Mouse (Mus musculus) kidney, adult 9 months (tissue): ENCODE measurements around the gene Wdr82.
A peak's percentile ranks its signal among the peaks of the same experiment; 100 is the strongest.
"Not testable (repeated sequence)": the region's sequence is repeated elsewhere in the genome, so short reads cannot be mapped to it uniquely, and the experiment has no call there.

Source experiments
- DNase-seq: peaks from one replicate; pipeline ENCODE4 v3.0.0; 2022

Gene Wdr82

DNA sequence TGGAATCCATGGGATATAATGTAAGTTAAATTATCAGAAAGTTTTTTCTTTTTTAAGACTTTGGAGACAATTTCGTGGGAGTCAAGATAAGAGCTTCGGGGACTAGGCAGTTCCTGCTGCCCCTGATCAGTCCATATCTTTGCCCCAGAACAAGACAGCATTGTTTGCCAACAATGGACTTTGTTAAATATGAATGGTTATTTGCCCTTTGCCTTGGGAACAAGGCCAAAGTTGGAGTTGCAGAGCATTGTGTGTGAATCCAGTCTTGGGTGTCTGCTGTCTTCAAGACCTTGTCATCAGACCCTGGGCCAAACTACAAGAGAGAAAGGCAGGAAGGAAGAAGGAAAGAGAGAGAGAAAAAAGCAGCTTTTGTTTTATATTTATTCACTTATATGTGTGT is 4.0 kb upstream of the Wdr82 start:
- no peak for DNase-seq

DNA sequence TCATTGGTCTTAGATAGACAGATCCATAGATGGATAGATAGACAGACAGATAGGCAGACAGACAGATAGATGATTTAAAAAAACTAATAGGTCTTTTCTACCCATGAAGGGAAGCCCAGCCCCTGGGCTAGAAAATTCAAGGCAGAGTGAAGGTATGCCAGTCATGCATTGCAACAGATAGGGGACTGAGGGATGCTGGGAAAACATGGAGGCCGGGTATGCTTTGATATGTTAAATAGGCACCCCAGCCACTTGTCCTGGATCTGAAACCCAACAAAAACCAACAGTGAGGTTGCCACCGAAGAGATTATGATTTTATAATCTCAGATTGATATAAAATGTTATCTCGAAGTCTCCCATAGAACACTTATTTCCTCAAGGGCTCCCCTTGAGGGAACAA is 3.5 kb upstream of the Wdr82 start:
- DNase-seq, result no peak

DNA sequence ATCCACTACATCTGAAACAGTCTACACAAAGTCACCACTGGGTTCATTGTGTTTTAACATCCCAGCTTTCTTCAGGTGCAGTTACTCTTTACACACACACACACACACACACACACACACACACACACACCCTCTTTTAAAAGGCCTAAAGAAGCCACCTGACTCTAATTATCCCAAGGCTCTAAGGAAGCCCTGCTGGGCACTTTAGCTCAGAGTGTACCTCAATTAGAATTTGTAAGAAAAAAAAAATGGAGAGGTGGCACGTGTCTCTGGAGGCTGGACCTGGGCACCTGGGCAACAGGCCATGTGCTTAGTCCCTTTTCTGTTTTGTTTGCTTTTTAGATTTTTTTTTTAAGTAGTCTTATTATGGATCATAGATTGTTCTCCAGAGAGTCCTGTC is 3.0 kb upstream of the Wdr82 start:
- DNase-seq, result no peak

DNA sequence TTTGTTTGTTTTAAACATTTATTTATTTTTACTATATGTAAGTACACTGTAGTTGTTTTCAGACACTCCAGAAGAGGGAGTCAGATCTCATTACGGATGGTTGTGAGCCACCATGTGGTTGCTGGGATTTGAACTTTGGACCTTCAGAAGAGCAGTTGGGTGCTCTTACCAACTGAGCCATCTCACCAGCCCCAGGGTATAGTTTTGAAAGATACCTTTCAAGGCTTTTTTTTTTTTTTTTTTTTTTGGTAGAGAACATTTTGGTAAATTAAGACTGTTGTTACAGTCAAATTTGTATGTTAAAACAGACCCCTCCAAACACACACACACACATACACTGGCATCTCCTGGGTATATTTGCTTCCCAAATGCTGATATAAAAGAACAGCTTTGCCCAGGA is 1.7 kb upstream of the Wdr82 start:
- DNase-seq, result not testable (repeated sequence)

DNA sequence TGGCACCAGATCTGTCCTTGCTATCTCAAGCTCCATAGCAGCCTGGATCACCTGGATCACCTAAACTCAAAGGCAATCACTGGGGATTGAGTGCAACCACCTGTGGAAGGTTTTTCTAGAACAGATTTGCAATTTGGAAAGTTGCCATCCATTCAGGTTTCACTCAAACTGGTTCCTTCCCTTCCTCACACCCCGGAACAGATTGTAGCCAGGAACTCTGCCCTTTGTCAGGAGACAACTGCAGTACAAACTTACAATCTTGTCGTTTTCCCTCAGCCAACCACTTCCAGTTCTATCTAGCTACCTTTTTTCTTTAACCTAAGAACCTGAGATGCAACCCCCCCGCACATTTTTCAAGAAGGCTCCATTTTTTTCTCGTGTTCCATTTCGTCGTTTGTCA is 811 bp upstream of the Wdr82 start:
- peak; percentile 56 for DNase-seq

DNA sequence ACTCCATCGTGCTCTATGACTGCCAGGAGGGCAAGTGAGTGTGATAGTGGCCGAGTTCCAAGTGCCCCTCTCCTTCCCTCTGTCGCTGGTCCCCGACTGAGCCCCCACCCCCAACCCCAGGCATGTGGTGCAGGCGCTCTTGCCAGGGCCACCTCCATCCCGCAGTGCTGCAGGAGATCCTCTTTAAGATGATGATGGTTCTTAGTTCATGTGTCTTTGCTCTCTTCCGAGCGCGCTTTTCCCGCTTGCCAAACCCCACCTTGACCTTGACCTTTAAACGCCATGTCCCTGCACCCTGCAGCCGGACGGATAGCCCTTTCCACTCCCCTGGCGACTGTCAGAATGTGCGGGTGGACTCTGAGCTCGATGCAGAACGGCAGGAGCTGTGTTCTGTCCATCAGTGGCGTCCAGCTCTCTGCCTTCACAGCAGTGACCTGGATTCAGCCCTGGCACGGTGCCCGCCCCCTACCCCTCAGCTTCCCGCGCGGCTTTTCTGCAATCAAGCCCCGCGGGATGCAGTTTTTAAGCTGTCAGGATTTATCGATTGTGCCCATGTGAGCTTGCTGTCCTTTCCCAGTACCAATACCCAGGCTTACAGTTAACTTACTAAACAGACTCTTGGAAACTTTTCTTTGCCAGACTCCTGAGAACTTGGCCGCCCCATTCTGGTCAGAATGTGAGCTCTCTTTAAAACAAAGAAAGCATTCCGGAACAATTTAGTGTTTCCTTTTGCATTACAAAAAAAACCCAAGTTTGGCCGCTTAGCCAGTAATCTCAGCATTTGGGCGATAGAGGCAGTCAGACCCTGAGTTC is 824 bp downstream of the Wdr82 start:
- peak; percentile 90 for DNase-seq

DNA sequence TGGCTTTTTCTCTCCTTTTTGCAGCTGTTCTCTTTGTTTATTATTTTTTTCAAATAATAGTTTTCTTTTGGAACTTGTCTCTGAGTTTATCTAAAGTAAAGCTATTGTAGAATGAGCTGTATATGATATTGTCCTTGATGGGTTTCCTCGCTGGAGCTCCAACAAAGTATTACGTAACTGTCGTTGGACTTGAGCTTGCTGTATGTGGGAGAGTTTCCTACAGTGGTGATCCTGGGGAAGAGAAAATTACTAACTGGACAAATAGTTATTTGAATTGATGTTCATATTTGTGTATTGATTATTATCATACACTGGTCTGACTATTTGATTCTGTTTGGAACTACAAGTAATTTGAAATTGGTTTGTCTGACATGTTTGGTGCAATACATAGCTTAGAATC is 1.8 kb downstream of the Wdr82 start:
- DNase-seq, result no peak

DNA sequence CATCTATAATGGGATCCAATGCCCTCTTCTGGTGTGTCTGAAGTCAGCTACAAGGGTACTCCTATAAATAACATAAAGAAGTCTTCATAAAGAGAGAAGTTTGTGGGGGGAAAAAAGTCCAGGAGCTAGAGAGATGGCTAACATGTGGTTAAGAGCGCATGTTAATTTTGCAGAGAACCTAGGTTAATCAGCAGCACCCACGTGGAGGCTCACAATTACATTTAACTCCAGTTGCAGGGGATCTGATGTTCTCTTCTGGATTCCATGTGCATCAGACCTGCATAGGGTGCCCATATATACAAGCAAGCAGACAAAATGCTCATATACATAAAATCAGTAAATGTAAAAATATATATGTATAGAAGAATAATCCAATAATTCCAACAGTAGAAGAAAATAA is 2.6 kb downstream of the Wdr82 start:
- no peak for DNase-seq

DNA sequence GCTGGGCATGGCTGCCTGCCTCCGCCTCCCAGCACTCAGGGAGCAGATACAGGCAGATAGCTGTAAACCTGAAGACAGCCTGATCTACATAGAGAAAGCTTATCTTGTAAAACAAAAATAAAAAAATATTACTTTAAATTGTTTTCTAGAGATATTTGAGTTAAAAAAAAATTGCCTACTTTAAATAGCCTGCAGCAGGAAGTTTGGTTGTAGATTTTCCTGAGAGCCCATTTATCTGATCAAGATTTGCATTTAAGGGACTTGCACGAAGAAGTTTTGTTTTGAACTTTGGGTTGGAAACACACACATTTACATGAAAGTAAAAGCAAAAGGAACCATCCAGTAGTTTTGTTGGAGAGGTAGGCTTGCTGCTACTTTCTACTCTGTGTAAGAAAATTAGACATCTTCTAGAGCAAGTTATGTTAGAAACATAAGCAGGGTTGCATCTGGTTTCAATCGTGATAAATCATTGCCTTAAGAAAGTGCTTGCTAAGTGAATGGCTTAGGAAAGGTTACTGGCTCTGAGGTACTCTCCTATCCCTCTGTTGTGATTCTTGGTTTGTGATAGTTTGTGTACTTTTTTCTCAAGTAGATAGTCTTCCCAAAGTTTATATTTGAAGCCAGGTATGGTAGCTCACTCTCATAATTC is 4.9 kb downstream of the Wdr82 start:
- no peak for DNase-seq

DNA sequence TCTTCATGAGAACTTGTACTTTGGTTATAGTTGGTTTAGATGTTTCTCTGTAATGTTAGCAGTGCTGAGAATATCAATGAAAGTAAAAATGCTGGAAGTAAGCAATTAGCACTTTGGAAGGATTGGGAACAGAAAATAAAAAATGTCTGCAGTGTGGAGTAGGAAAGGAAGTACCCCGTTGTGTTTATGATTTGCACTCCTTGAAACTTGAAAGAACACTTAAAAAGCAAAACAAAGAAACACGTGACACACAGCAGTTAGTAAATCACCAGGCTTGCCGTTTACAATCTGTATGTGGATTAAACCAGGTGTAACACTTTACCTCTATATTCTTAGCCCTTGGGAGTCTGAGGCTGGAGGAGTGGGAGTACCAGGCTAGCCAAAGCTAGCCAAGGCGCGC is 6.0 kb downstream of the Wdr82 start:
- DNase-seq, result no peak

DNA sequence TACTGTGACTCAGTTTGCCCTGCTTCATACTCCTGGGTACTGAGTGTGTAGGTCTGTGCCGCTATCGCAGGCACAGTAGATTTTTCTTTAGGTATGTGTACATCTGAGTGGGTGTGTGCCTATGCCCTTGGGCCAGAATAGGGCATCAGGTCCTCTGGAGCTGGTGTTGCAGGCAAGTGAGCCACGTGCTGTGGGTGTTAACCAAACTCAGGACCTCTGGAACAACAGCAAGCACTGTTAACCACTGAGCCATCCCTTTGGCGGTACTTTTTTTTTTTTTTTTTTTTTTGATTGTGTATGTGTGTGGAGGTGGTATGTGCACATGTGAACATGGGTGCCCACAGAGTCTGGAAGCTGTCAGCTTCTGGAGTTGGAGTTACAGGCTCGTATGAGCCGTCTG is 7.1 kb downstream of the Wdr82 start:
- no peak for DNase-seq

DNA sequence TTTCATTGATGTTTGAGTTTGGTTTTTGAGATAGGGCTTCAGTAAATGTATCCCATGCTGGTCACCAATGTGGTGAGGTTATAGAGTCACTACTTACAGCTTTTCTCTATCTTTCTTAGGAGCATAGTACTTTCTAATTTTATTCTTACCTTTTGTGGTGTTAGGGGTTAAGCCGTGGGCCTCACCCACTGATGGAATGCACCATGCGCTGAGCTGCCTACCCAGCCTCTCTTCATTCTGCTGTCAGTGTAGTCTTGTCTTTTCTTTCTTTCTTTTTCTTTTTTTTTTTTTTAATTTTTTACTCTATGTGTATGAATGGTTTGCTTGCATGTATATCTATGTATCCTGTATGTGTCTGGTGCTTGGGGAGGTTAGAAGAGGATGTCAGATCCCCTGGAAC is 8.7 kb downstream of the Wdr82 start:
- DNase-seq, result no peak

DNA sequence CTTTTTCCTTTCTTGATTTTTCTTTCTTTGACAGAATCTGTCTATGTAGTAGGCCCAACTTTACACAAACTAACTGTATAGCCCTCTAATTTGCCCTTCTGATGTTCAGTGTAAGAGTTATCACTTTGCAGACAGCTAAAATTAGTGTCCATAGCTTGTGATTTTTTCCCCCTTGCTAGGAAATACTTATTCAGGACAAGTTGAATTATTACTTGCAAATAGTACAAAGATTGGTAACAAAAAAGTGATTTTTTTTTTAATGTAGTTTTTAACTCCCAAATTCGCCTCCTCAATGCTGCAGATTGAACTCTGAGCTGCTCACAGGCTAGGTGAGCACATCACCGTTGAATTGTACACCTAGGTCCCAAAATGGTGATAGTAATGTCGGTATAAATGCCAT is 9.2 kb downstream of the Wdr82 start:
- no peak for DNase-seq

DNA sequence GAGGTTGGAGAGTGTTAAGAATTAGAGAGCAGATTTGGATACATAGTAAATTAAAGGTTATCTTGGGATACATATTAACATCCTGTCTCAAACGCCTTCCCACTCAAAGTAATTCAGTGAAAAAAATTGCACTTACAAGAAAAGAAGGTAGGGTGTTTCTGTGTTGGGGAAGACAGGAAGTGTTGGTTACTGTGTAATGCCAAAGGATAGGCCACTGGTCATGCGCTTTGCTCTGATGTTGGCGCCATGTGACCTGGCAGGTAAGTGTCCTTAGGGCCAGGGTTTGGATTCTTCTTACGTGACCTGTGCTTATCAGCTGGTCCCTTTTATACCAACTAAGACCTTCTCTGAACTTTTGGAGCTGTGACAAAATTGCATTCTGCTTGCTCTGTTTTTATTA is 11.4 kb downstream of the Wdr82 start:
- DNase-seq, result peak; percentile 51

DNA sequence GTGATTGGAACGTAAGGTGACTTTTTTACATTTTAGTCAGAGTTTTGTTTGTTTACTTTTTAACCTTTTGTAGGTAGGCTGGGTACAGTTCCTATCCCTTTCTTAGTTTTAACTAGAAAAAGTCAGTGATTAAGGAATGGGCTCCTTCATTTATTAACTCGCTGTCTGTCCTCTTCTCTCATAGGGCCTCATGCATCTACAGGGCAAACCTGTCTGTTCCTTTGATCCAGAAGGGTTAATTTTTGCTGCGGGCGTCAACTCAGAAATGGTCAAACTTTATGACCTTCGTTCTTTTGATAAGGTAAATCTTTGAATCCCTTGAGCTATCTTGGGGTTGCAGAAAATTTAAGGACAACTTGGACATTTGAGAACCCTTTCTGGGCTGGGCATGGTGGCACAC is 13.3 kb downstream of the Wdr82 start:
- peak; percentile 82 for DNase-seq

DNA sequence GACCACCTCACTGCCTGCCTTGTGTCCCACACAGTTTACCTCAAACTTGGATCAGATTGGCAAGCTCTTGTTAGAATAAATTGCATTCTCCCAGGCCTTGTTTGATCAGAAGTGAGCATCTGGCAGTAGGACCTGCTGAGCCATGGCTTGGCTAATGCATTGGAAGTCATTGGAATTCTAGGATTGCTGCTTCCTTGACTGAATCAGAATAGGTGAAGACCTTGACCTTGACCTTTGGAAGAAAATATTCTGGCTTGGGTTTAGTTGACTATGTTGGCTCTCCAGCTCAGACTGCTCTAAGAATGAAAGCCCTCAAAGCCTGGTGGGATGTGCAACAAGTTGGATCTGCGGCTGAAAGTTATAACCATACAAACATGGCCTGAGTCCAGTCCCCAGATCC is 20.6 kb downstream of the Wdr82 start:
- no peak for DNase-seq

DNA sequence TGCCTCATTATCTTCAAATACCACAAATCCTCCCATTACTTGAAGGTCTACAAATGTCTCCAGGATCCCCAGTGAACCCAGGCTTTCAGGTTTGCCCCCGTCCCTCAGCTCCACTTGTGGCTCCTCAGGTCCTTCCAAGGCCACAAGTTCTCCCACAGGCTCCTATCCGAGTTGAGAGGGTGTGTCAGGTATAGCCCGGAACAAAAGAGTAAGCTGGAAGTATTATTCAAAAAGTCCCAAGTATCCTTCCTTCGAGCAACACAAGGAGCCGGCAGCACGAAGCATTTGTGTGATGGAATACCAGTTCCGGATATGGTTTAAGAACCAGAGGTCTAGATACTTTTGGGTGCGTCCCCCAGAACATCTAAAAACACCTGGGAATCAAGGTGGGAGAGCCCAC is 21.3 kb downstream of the Wdr82 start:
- DNase-seq, result no peak

DNA sequence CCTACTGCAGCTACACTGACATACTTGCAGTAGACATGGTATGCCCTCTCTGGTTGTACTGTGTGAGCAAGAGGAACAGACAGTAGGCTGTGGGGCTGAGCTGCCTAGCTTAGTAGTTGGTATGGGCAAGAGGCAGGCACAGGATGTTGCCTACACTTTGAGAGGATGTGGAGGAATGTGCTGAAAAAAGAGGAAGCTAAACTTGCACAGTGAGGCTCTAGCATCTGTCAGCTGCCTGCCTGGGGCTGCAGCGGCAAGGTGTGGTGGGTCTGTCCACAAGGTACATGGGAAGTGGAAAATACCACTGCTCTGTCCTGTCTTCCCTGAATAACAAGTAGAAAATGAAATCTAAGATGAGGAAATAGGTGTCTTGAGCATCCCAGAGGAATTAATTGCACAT is 22.3 kb downstream of the Wdr82 start:
- no peak for DNase-seq

DNA sequence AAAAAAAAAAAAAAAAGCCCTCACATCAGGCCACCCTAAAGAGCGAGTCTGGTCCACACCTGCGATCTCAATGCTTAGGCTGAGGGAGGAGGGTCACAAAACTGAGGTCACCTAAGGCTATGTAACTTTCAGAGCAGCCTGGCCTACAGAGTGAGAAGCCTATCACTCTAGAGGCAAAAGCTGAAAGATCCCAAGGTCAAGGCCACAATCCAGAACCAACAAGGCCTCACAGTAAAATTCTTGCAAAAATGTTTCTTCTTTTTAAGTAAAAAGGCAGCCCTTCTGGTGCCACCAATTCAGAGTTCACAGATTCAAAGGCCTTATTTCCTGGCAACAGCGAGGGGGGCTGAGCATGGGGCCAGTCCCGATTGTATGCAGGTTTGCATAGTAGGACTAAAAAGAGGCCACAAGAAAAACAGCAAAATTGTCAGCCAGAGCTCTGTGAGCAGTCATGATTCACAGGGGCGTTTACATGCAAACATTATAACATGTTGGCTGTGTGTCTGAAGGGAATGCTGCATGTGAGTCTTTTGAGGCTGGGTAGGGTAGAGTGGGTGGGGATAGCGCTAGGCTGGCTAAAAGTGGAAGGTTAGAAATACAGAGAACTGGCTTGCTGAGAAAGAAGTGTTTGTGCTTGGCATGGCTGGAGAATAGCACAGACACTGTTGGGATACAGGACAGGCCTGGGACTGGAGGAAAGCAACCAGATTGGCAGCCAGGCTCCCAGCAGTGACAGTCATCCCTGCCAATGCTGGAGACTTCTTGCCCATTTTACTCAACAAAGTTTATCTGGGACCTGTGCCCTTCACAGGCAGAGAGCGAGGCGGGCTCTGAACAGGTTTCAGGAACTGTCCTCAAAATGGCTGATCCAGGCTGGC is 23.4 kb downstream of the Wdr82 start:
- DNase-seq, result no peak

DNA sequence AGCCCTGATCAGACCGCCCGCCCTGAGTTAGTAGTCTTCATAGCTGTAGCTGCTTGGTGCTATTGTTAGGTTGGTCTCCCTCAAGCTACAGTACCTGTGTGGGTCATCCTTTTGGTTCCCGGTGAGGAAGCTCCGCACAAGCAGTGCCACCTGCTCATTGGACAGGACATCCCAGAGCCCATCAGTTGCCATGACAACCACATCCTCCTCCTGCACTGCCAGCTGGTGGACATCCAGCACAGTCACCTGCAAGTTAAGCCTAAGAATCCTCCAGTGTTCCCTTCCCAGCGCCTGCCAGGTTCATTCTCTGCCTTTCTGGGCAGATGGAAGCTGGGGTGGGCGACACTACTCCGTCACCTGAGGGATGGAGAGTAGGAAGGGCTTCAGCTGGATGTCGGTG is 25.0 kb downstream of the Wdr82 start:
- DNase-seq, result no peak

DNA sequence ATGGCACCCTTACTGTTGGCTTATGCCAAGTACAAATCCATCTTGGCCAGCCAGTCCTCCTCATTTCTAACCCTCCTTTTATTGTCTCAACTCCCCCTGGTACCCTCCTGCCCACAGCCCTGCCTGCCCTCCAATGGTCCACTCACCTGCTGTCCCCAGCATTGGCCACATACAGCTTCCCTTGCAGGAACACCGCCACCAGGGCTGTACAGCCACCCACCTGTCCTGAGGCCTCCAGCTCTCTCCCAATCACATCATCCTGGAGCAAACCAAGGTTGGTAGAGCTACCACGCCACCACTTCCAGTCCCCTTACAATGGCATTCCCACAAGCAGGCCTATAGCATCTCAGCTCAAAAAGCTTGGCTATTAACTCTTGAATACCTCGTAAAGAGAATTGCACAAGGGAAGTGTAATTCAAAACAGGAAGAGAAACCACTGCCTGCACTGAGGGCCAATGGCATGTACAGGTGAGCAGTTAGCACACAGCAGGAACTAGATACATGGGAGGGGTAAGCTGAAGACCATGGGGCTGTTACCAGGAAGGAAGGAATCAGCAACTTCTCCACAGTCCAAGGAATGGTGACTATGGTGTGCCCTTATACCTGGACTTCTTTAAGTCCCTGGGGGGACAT is 26.5 kb downstream of the Wdr82 start:
- DNase-seq, result no peak

DNA sequence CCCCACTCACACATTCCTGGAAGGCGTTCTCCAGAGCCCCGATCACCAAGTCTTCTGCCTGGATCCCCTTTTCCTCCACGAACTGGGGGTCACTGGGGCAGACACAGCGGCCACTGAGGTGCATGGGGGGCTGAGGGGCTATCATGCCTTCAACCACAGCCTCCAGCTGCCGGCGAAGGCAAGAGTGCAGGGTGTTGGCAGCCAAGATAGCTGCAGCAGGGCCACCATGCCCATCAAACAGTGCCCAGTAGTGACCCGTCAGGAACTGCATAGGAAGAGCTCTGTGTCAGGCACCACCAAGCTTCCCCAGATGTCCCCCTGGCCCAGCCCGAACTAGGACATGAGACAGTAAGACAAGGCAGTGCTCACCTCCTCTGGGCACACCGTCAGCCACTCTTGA is 27.0 kb downstream of the Wdr82 start:
- no peak for DNase-seq

DNA sequence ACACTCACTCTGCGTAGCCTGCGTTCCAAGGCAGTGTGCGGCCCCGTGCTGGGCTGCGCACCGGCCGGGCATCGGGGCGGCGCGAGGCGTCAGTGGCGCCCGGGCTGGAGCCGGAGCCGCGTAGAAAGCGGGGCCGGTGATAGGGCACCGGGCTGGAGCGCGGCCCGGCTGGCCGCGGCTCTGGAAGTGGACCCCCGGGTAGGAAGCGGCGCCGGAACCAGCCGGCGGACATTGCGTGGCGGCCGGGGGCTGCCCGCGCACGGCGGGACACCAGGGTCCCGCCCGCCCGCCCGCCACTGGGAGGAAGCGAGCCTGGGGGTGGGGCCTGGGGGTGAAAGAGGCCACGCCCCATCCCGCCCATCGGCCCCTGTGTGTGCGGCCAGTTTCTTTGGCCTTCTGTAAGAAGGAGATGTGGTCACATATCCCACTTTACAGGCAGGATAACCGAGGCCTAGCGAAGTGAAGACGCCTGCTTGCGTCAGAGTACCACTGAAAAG is 28.3 kb downstream of the Wdr82 start:
- DNase-seq, result peak; percentile 75
